Mouse (Mus musculus): ENCODE measurements around the gene Olfr701. TPM values are rescaled to one million over a fixed set of nuclear protein-coding genes. Genes with fewer than 3 reads are reported as not detected.

Gene Olfr701
- not detected in 2 replicates for polyA plus RNA-seq (2015; fragmentation: Nextera tagmentation; extraction: Ambion mirVana)

DNA sequence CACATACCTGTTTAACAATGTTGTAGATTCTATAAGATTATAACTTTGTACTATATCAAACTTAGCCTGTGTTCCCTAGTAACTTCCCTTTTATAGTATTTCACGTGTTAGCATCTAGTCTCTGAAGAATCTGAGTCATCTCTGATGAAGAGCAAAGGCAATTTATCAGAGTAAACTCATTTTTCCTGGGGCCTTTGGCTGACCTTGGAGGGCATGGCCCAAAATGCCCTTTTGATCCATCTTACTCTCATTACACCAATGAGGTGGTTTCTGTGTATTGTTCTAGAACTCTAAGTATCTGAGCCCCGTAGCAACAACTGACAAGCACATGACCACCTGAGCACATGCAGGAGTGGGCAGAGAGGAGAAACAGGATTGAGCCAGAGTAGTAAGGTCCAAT is at the start of gene Olfr701:
TSS of gene Olfr701 (plus strand) at position 301 of the 400 bp plus-strand sequence.
- no peaks in the 10 kb centered on the region for H3K36me3 ChIP-seq (ENCODE audit: control insufficient read depth, insufficient read depth, low read length)
- no peak within 1 kb of the TSS for H3K4me2 ChIP-seq (ENCODE audit: low read depth, low read length)
- H3K4me1 ChIP-seq (ENCODE audit: control insufficient read depth, insufficient read depth, low read length): no peaks in the 10 kb centered on the region
- WGBS: 69% methylated on average over 2 of the region's 2 CpGs
- H3K27ac ChIP-seq (ENCODE audit: low read length): no peak within 1 kb of the TSS
- no peak within 1 kb of the TSS for H3K4me3 ChIP-seq (ENCODE audit: low read length)
- ATAC-seq: no peak
- no peaks in the 10 kb centered on the region for H3K27me3 ChIP-seq (replicated peaks; ENCODE audit: control insufficient read depth, insufficient read depth, low read length)
- no peak within 1 kb of the TSS for H3K9ac ChIP-seq (ENCODE audit: low read depth, low read length)
- no peaks in the 10 kb centered on the region for H3K9me3 ChIP-seq (ENCODE audit: control insufficient read depth, low read length)

DNA sequence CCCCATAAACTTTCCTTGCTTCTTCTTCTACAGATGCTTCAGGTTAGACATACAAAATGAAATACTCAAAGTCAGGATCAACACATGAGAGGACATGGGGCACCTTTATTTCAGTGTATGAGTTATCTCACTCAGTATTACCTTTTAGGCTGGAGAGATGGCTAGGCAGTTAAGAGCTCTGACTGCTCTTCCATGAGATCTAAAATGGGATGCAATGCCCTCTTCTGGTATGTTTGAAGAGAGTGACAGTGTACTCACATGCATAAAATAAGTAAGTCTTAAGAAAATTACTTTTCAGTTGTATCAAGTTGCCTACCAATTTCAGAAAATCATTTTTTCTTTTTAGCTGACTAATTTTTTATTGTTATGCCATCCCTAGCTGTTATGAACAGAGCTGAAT is 25.6 kb upstream of the Olfr701 start:
- H3K27me3 ChIP-seq (replicated peaks; ENCODE audit: control insufficient read depth, insufficient read depth, low read length): no peaks in the 10 kb centered on the region
- no peaks in the 10 kb centered on the region for H3K4me1 ChIP-seq (ENCODE audit: control insufficient read depth, insufficient read depth, low read length)
- no peaks in the 10 kb centered on the region for H3K36me3 ChIP-seq (ENCODE audit: control insufficient read depth, insufficient read depth, low read length)
- no peaks in the 10 kb centered on the region for H3K9me3 ChIP-seq (ENCODE audit: control insufficient read depth, low read length)
- no peak overlapping the region for H3K27ac ChIP-seq (ENCODE audit: low read length)
- H3K9ac ChIP-seq (ENCODE audit: low read depth, low read length): no peak overlapping the region
- H3K4me3 ChIP-seq (ENCODE audit: low read length): no peak overlapping the region
- H3K4me2 ChIP-seq (ENCODE audit: low read depth, low read length): no peak overlapping the region
- no peak for ATAC-seq

DNA sequence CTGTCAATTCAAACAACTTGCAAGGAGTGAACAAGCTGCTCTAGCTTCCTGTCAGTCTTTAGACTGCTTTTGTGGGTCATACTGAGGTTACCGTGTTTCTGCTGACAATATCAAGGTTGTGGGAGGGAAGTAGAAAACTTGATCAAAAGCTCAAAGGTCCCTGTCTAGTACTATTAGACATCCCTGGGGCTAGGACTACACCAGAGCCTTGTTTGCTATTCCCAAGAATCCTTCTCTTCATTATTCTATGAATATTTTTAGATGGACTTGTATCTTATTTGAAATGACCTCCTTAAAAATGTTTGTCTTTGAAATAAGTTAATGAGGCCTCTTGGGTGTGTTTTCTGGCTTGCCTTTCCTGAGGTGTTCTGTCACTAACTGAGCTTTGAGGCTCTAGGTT is 20.8 kb upstream of the Olfr701 start, which contains the start of gene Olfr699:
TSS of gene Olfr699 (minus strand) at position 101 of the 400 bp plus-strand sequence.
- Histone ChIP-seq H3K4me2 (ENCODE audit: low read depth, low read length) (no peak within 1 kb of the TSS), H3K4me1 (ENCODE audit: control insufficient read depth, insufficient read depth, low read length) (no peaks in the 10 kb centered on the region), H3K36me3 (ENCODE audit: control insufficient read depth, insufficient read depth, low read length) (no peaks in the 10 kb centered on the region), H3K4me3 (ENCODE audit: low read length) (no peak within 1 kb of the TSS), H3K27me3 (replicated peaks; ENCODE audit: control insufficient read depth, insufficient read depth, low read length) (no peaks in the 10 kb centered on the region), H3K9ac (ENCODE audit: low read depth, low read length) (no peak within 1 kb of the TSS), H3K9me3 (ENCODE audit: control insufficient read depth, low read length) (no peaks in the 10 kb centered on the region), H3K27ac (ENCODE audit: low read length) (no peak within 1 kb of the TSS)
- ATAC-seq: no peak
- WGBS: 81% methylated on average over 1 of the region's 1 CpGs

DNA sequence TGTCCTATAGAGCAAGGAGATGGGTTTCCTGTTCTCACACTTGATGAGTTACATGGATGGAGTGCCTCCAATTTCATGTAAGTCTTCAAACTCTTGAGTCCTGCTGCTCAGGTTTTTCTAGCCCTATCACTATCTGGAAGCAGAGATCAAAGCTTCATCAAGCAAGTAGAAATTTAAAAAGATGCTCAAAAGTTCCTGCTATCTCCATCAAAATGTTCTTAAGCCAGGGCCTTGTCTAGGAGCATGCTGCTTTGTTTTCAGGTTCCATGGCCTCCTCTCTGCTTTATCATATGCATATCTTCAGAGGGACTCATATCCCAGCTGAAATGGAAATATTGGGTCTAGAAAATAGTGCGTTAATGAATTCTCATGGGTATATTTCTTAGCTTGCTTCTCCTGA is 5.2 kb upstream of the Olfr701 start, which contains the start of gene Olfr700:
TSS of gene Olfr700 (minus strand) at position 101 of the 400 bp plus-strand sequence.
- ATAC-seq: no peak
- 87% methylated on average over 1 of the region's 1 CpGs for WGBS
- Histone ChIP-seq H3K4me3 (ENCODE audit: low read length) (no peak within 1 kb of the TSS), H3K36me3 (ENCODE audit: control insufficient read depth, insufficient read depth, low read length) (no peaks in the 10 kb centered on the region), H3K27ac (ENCODE audit: low read length) (no peak within 1 kb of the TSS), H3K4me2 (ENCODE audit: low read depth, low read length) (no peak within 1 kb of the TSS), H3K27me3 (replicated peaks; ENCODE audit: control insufficient read depth, insufficient read depth, low read length) (no peaks in the 10 kb centered on the region), H3K9ac (ENCODE audit: low read depth, low read length) (no peak within 1 kb of the TSS), H3K9me3 (ENCODE audit: control insufficient read depth, low read length) (no peaks in the 10 kb centered on the region), H3K4me1 (ENCODE audit: control insufficient read depth, insufficient read depth, low read length) (no peaks in the 10 kb centered on the region)

DNA sequence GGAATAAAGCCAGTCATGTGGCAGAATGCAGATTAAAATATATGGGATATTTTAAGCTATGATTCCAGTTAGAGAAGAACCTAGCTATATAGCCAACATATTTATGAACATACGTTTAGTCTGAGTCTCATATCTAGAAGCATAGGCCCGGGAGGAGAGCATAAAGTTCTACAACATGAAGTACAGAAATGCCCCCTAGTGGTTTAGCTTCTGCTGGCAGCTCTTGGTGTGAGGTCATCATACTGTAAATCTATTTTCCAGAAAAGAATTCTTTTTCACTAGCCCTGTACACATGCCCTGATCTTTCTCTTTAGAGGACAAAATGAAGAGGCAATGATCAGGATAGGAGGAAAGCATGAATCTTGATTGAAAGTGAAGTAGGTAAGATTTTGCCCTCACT is 1.8 kb downstream of the Olfr701 start:
- 48% methylated on average over 2 of the region's 2 CpGs for WGBS
- H3K4me2 ChIP-seq (ENCODE audit: low read depth, low read length): no peak overlapping the region

DNA sequence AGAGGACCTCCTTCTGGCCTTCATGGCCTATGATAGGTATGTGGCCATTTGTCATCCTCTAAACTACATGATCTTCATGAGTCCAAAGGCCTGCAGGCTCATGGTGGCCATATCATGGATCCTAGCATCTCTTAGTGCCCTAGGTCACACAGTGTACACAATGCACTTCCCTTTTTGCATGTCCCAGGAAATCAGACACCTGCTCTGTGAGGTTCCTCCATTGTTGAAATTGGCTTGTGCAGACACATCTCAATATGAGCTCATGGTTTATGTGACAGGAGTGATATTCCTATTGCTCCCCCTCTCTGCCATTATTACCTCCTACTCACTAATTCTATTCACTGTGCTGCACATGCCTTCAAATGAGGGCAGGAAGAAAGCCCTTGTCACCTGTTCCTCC is 4.5 kb downstream of the Olfr701 start:
- no peak for ATAC-seq
- no peak overlapping the region for H3K4me2 ChIP-seq (ENCODE audit: low read depth, low read length)

More for the DNA sequence above, 1.8 kb downstream of the Olfr701 start:
- Histone ChIP-seq H3K27ac (ENCODE audit: low read length) (no peak overlapping the region), H3K9ac (ENCODE audit: low read depth, low read length) (no peak overlapping the region), H3K9me3 (ENCODE audit: control insufficient read depth, low read length) (no peaks in the 10 kb centered on the region), H3K36me3 (ENCODE audit: control insufficient read depth, insufficient read depth, low read length) (no peaks in the 10 kb centered on the region), H3K4me3 (ENCODE audit: low read length) (no peak overlapping the region), H3K27me3 (replicated peaks; ENCODE audit: control insufficient read depth, insufficient read depth, low read length) (no peaks in the 10 kb centered on the region), H3K4me1 (ENCODE audit: control insufficient read depth, insufficient read depth, low read length) (no peaks in the 10 kb centered on the region)
- no peak for ATAC-seq

DNA sequence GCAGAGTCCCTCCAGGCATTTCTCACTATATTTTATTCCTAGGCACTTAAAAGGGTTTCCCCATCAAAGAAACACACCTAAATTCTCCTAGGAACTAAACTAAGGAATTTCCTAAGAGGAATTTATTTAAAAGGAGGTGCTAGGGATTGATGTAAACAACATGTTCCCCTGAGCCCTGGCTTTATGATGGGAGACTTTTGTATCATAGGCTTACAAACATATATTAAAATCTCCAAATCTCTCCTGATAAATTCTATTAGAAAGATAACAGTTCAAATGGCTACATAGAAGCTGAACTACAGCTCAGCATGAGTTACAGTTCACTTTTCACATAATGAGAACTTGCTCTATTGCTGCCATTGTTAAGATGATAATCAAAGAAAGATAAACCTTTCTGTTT is 19.9 kb downstream of the Olfr701 start, which contains the start of gene Olfr702:
TSS of gene Olfr702 (minus strand) at position 101 of the 400 bp plus-strand sequence.
- Histone ChIP-seq H3K9ac (ENCODE audit: low read depth, low read length) (no peak within 1 kb of the TSS), H3K27ac (ENCODE audit: low read length) (no peak within 1 kb of the TSS), H3K9me3 (ENCODE audit: control insufficient read depth, low read length) (no peaks in the 10 kb centered on the region), H3K4me3 (ENCODE audit: low read length) (no peak within 1 kb of the TSS), H3K36me3 (ENCODE audit: control insufficient read depth, insufficient read depth, low read length) (no peaks in the 10 kb centered on the region), H3K27me3 (replicated peaks; ENCODE audit: control insufficient read depth, insufficient read depth, low read length) (no peaks in the 10 kb centered on the region), H3K4me1 (ENCODE audit: control insufficient read depth, insufficient read depth, low read length) (no peaks in the 10 kb centered on the region), H3K4me2 (ENCODE audit: low read depth, low read length) (no peak within 1 kb of the TSS)
- ATAC-seq: no peak

More for the DNA sequence above, 4.5 kb downstream of the Olfr701 start:
- no peak overlapping the region for H3K4me3 ChIP-seq (ENCODE audit: low read length)
- H3K27me3 ChIP-seq (replicated peaks; ENCODE audit: control insufficient read depth, insufficient read depth, low read length): no peaks in the 10 kb centered on the region
- H3K4me1 ChIP-seq (ENCODE audit: control insufficient read depth, insufficient read depth, low read length): no peaks in the 10 kb centered on the region
- H3K27ac ChIP-seq (ENCODE audit: low read length): no peak overlapping the region
- no peaks in the 10 kb centered on the region for H3K9me3 ChIP-seq (ENCODE audit: control insufficient read depth, low read length)
- H3K9ac ChIP-seq (ENCODE audit: low read depth, low read length): no peak overlapping the region
- H3K36me3 ChIP-seq (ENCODE audit: control insufficient read depth, insufficient read depth, low read length): no peaks in the 10 kb centered on the region

DNA sequence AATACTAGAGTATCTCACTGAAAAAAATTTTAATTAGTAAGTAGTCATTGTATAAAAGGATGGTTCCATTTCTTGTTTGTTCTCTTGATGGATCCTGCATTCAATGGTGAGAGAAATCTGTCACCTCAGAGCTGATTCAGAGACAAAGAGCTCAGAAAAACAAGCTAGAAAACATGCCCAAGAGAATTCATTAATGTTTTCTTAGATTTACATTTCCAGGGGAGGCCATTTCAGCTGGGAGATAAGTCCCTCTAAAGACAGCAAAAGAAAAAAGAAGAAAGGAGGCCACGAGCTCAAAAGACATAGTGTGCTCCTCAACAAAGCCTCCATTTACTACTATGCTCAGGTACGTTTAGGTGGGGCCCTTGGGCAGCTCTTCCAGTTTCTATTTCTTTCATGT is 29.1 kb downstream of the Olfr701 start, which contains the start of gene Olfr703:
TSS of gene Olfr703 (plus strand) at position 301 of the 400 bp plus-strand sequence.
- WGBS: 62% methylated on average over 2 of the region's 2 CpGs
- ATAC-seq: no peak
- Histone ChIP-seq H3K4me3 (ENCODE audit: low read length) (no peak within 1 kb of the TSS), H3K4me2 (ENCODE audit: low read depth, low read length) (no peak within 1 kb of the TSS), H3K27ac (ENCODE audit: low read length) (no peak within 1 kb of the TSS), H3K9ac (ENCODE audit: low read depth, low read length) (no peak within 1 kb of the TSS), H3K27me3 (replicated peaks; ENCODE audit: control insufficient read depth, insufficient read depth, low read length) (no peaks in the 10 kb centered on the region), H3K36me3 (ENCODE audit: control insufficient read depth, insufficient read depth, low read length) (no peaks in the 10 kb centered on the region), H3K4me1 (ENCODE audit: control insufficient read depth, insufficient read depth, low read length) (no peaks in the 10 kb centered on the region), H3K9me3 (ENCODE audit: control insufficient read depth, low read length) (no peaks in the 10 kb centered on the region)

DNA sequence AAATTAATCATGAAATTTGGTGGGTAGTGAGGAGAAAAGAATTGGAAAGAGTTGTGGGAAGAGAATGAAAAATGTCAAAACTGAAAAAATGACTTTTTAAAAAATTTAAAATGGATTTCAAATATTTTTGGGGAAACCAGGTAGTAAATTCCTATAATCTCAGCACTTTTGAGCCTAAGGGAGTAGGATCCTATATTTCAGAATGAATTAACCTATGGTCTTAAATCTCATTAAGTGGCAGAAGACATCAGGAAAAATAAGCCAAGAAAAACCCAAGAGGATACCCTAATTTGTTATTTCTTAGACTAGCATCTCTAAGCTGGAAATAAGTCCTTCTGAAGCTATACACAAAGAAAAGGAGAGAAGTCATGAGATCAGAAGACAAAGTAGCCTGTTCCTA is 49.0 kb downstream of the Olfr701 start, which contains the start of gene Olfr704:
TSS of gene Olfr704 (plus strand) at position 301 of the 400 bp plus-strand sequence.
- Histone ChIP-seq H3K27ac (ENCODE audit: low read length) (no peak within 1 kb of the TSS), H3K4me2 (ENCODE audit: low read depth, low read length) (no peak within 1 kb of the TSS), H3K4me1 (ENCODE audit: control insufficient read depth, insufficient read depth, low read length) (no peaks in the 10 kb centered on the region), H3K9me3 (ENCODE audit: control insufficient read depth, low read length) (no peaks in the 10 kb centered on the region), H3K36me3 (ENCODE audit: control insufficient read depth, insufficient read depth, low read length) (no peaks in the 10 kb centered on the region), H3K4me3 (ENCODE audit: low read length) (no peak within 1 kb of the TSS), H3K27me3 (replicated peaks; ENCODE audit: control insufficient read depth, insufficient read depth, low read length) (no peaks in the 10 kb centered on the region), H3K9ac (ENCODE audit: low read depth, low read length) (no peak within 1 kb of the TSS)
- no peak for ATAC-seq

Data from intestine, embryonic 16.5 days (tissue).